ENCODE assay signal across 16 mouse cellular contexts in genomic region chr14:99734200-99734567, GRCm38 (mm10).
"Had no signal": no experiment of that assay in that cellular context is flagged by ENCODE, and none has a peak within 500 bp of the region (broad histone marks: within the 10 kb centered on the region; RNA-seq: fewer than 3 reads in every experiment).

No protein-coding gene starts in this region.

- ATAC-seq: midbrain, embryonic 15.5 days had no signal

- H3K27me3 ChIP-seq: liver, embryonic 13.5 days; midbrain, embryonic 12.5 days; midbrain, embryonic 15.5 days; neural tube, embryonic 12.5 days; neural tube, embryonic 15.5 days had no signal

- DNase-seq: kidney, adult 9 months; kidney, postnatal 14 days; liver, embryonic 13.5 days; lung, adult 2 months; lung, postnatal 14 days; lung, postnatal 4 days; right cerebral cortex, postnatal 14 days; right cerebral cortex, postnatal 4 days; thymus, adult 2 months; thymus, postnatal 14 days; thymus, postnatal 4 days had no signal

- H3K4me1 ChIP-seq: liver, embryonic 13.5 days; midbrain, embryonic 12.5 days; midbrain, embryonic 15.5 days; neural tube, embryonic 12.5 days; neural tube, embryonic 15.5 days had no signal

- H3K4me2 ChIP-seq: liver, embryonic 13.5 days; midbrain, embryonic 12.5 days; midbrain, embryonic 15.5 days; neural tube, embryonic 12.5 days; neural tube, embryonic 15.5 days had no signal

- H3K9me3 ChIP-seq: liver, embryonic 13.5 days; midbrain, embryonic 12.5 days; midbrain, embryonic 15.5 days; neural tube, embryonic 12.5 days; neural tube, embryonic 15.5 days had no signal

- H3K9ac ChIP-seq: liver, embryonic 13.5 days; midbrain, embryonic 12.5 days; midbrain, embryonic 15.5 days; neural tube, embryonic 12.5 days; neural tube, embryonic 15.5 days had no signal

- H3K27ac ChIP-seq: liver, embryonic 13.5 days; midbrain, embryonic 12.5 days; neural tube, embryonic 12.5 days; neural tube, embryonic 15.5 days; stomach, postnatal 0 days had no signal

- H3K36me3 ChIP-seq: liver, embryonic 13.5 days; midbrain, embryonic 12.5 days; midbrain, embryonic 15.5 days; neural tube, embryonic 12.5 days; neural tube, embryonic 15.5 days had no signal

- H3K4me3 ChIP-seq: liver, embryonic 13.5 days; midbrain, embryonic 12.5 days; midbrain, embryonic 15.5 days; neural tube, embryonic 12.5 days; neural tube, embryonic 15.5 days had no signal
